Mouse (Mus musculus) hindbrain, embryonic 10.5 days (tissue): ENCODE measurements at regions not wholly inside any gene's neighbourhood (a gene's known extent, or its start where the extent isn't known, plus 50 kb on each side); places are given as distances from the start of the nearest gene placed in this dataset.
A peak's percentile ranks its signal among the peaks of the same experiment; 100 is the strongest.
"Not testable (repeated sequence)": the region's sequence is repeated elsewhere in the genome, so short reads cannot be mapped to it uniquely, and the experiment has no call there.

ENCODE experiments used
- DNase-seq: peaks from one replicate; pipeline ENCODE4 v3.0.0-alpha.2; 2017; ENCODE audit warnings: low spot score
- H3K27ac ChIP-seq: fragments of 300-500 bp; sonication (generic); 2 replicates; pipeline ENCODE4 v1.5.1; 2016; ENCODE audit warnings: mild to moderate bottlenecking, moderate library complexity
- H3K27me3 ChIP-seq: fragments of 300-500 bp; sonication (generic); 2 replicates; pipeline ENCODE4 v1.6.1; 2016; ENCODE audit warnings: mild to moderate bottlenecking; ENCODE audit not compliant: poor library complexity, insufficient read depth, severe bottlenecking
- H3K36me3 ChIP-seq: fragments of 300-500 bp; sonication (generic); 2 replicates; pipeline ENCODE4 v1.6.1; 2016; ENCODE audit warnings: mild to moderate bottlenecking, moderate library complexity
- H3K4me1 ChIP-seq: fragments of 300-500 bp; sonication (generic); replicated peaks from 2 replicates; pipeline ENCODE4 v1.6.1; 2016; ENCODE audit warnings: mild to moderate bottlenecking
- H3K4me3 ChIP-seq: fragments of 300-500 bp; sonication (generic); 2 replicates; pipeline ENCODE4 v1.5.1; 2016; ENCODE audit warnings: mild to moderate bottlenecking, moderate library complexity
- H3K9me3 ChIP-seq: fragments of 300-500 bp; sonication (generic); 2 replicates; pipeline ENCODE4 v1.6.1; 2016; ENCODE audit warnings: mild to moderate bottlenecking, moderate library complexity
- WGBS: fragments of 180-500 bp; shearing (Covaris S2); methylation state at CpG from one replicate; pipeline ENCODE4 v1.1.7; 2016; 5-methylcytosine and 5-hydroxymethylcytosine counted together

DNA sequence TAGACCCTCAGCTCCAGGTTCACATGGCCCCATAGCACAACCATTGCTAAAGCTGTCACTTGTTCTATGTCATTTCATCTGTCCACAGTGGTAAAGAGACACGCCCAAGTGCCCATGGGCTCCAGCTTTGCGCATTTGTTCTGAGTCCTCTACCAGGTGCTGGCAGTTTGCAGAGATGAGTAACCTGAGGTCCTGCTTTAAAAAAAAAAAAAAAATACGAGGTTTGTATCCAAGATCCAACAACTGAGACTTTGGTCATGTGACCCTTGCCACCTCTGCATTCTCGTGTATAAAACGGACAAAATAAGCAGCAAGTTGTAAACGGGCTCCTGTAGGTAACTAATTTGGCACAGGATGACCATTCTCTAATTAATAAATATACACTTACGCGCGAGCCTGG is 79.9 kb downstream of the Cpn2 start:
- H3K27me3 ChIP-seq = peaks cover 100% of the 10 kb centered on the region
- 55% methylated on average over 9 of the region's 9 CpGs for WGBS
- H3K4me1 ChIP-seq = peaks cover 60% of the 10 kb centered on the region
- H3K36me3 ChIP-seq = no peaks in the 10 kb centered on the region
- no peak for DNase-seq
- peak overlapping the region; percentile 50 for H3K4me3 ChIP-seq
- H3K9me3 ChIP-seq = no peaks in the 10 kb centered on the region
- H3K27ac ChIP-seq = peak overlapping the region; percentile 84

DNA sequence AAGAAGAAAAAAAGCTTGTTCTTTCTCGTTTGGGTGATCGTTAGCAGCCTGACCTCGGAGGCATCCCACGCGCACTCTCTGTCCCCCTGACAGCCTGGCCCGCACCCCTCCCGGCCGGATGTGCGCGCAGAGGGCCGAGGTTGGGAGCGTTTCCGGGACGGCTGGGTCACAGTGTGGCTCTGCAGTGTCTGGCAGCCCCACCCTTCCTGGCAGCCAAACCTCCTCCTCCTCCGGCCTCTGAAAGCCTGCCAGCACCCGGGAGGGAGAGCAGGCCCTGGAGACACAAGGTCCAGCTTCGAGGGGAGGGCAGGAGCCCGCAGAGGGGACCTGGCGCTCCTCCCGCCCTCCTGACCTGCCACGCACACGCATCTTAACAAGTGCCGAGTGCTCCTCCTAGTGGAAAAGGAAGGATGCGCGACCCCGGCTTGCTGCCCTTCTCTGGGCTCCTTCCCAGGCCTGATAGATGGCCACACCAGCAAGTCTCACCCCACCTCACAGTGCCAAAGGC is 79.3 kb downstream of the Cpn2 start:
- Histone ChIP-seq H3K27ac (peak overlapping the region; percentile 84), H3K4me3 (peak overlapping the region; percentile 50), H3K9me3 (no peaks in the 10 kb centered on the region), H3K27me3 (peaks cover 100% of the 10 kb centered on the region), H3K36me3 (no peaks in the 10 kb centered on the region), H3K4me1 (peaks cover 60% of the 10 kb centered on the region)
- under 1% methylated on average over 26 of the region's 26 CpGs for WGBS
- peak; percentile 85 for DNase-seq

GRCm38 (mm10) chr16:30188769-30189430 is 78.4 kb downstream of the Cpn2 start:
- DNase-seq = no peak
- Histone ChIP-seq H3K9me3 (no peaks in the 10 kb centered on the region), H3K36me3 (no peaks in the 10 kb centered on the region), H3K4me1 (peaks cover 68% of the 10 kb centered on the region), H3K27ac (0 out of 2 replicates have a peak overlapping the region, but pooled peaks have one; percentile 23), H3K4me3 (no peak overlapping the region), H3K27me3 (peaks cover 100% of the 10 kb centered on the region)
- WGBS = 53% methylated on average over 8 of the region's 8 CpGs

GRCm38 (mm10) chr16:30190351-30190750 is 76.9 kb downstream of the Cpn2 start:
- no peak overlapping the region for H3K4me3 ChIP-seq
- H3K36me3 ChIP-seq = no peaks in the 10 kb centered on the region
- no peak overlapping the region for H3K27ac ChIP-seq
- H3K9me3 ChIP-seq = no peaks in the 10 kb centered on the region
- peaks cover 65% of the 10 kb centered on the region for H3K4me1 ChIP-seq
- WGBS = 67% methylated on average over 11 of the region's 11 CpGs
- no peak for DNase-seq
- peaks cover 100% of the 10 kb centered on the region for H3K27me3 ChIP-seq

DNA sequence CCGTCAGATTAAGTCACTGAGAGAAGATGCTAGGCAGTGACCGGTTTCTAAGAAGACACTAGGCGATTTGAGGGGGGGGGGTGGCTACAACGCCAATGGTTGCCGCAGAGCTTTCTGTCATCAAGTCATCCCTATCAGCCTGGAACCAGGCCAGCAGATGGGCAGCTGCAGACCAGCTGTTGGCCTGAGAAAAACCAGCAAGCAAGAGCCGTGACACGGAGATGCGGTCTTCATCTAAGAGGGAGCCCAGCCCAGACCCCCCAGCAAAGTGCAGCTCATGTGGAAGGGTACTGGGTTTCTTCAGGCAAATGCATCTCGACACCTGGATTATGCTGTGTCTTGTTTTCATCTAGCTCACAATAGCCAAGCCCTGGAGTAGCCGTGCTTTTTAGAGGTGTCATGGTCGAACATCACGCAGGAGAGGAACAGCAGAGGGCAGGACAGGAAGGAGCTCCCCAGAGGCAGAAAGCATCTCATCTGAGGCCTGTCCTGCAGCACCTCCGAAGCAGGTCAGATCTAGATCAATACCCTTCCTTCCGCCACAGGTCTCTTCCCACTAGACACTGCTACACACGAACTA is 76.3 kb downstream of the Cpn2 start:
- Histone ChIP-seq H3K9me3 (no peaks in the 10 kb centered on the region), H3K27ac (no peak overlapping the region), H3K4me3 (no peak overlapping the region), H3K4me1 (peaks cover 58% of the 10 kb centered on the region), H3K27me3 (peaks cover 100% of the 10 kb centered on the region), H3K36me3 (no peaks in the 10 kb centered on the region)
- WGBS = 69% methylated on average over 15 of the region's 15 CpGs
- no peak for DNase-seq

DNA sequence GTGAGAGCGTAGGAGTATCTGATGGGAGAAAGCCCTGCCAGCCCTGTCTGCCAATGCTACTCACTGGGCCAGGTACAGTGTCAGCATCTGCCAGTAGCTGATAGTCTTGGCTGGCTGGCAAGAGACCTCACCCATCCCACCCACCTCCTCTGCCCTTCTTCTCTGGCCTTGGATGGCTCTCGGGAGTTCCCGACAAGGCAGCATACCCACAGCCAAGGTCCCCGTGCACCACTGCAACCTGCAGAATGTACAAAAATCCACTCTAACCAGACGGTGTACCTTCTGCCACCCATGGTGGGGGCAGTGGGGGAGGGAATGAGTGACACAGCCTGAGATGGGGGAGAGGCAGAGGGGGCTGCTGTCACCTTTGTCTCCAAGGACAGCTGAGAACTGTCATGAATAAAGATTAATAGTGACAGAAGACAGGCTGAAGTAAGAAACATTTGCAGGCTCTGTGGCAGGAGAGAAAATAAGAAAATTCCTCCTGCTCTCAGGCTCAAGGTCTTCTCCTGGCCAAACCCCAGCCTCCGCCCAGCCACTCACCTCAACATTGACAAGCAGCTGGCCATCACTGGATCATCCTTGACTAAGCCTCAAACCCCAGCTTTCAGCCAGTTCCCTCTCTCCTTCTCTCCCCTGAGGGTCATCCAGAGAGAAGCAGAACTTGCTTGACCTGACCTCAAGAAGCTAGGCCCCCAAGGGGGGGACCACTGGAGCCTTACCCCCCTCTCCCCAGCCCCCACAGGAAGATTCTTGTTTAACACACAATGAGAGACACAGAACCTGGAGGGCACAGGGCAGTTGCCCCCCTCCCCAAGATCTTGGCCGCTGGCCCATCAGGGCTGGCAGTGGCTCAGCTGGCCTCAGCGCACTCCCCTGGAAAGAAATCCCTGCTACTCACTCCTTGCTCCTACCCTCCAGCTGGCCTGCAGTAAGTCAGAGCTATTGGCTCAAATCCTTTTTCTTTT is 73.7 kb downstream of the Cpn2 start:
- Histone ChIP-seq H3K27me3 (peaks cover 100% of the 10 kb centered on the region), H3K4me3 (no peak overlapping the region), H3K9me3 (no peaks in the 10 kb centered on the region), H3K27ac (0 out of 2 replicates have a peak overlapping the region, but pooled peaks have one; percentile 8), H3K36me3 (no peaks in the 10 kb centered on the region), H3K4me1 (peaks cover 33% of the 10 kb centered on the region)
- DNase-seq = no peak
- WGBS = 59% methylated on average over 8 of the region's 8 CpGs

GRCm38 (mm10) chr16:30194836-30195235 is 72.5 kb downstream of the Cpn2 start:
- no peaks in the 10 kb centered on the region for H3K36me3 ChIP-seq
- H3K4me3 ChIP-seq = no peak overlapping the region
- 84% methylated on average over 7 of the region's 7 CpGs for WGBS
- no peak overlapping the region for H3K27ac ChIP-seq
- peaks cover 25% of the 10 kb centered on the region for H3K4me1 ChIP-seq
- 0 out of 2 replicates have a peak, but pooled peaks cover 4% of the 10 kb centered on the region for H3K9me3 ChIP-seq
- DNase-seq = no peak
- H3K27me3 ChIP-seq = peaks cover 99% of the 10 kb centered on the region

DNA sequence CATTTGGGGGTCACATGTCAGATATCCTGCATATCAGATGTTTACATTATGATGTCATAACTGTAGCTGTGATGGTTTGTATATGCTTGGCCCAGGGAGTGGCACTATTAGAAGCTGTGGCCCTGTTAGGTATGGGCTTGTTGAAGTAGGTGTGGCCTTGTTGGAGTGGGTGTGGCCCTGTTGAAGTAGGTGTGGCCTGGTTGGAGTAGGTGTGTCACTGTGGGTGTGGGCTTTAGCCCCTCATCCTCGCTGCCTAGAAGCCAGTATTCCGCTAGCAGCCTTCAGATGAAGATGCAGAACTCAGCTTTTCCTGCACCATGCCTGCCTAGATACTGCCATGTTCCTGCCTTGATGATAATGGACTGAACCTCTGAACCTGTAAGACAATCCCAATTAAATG is 71.4 kb downstream of the Cpn2 start:
- not testable (repeated sequence) for H3K4me3 ChIP-seq, H3K9me3 ChIP-seq, H3K27ac ChIP-seq, DNase-seq, H3K36me3 ChIP-seq
- WGBS = 93% methylated on average over 2 of the region's 2 CpGs
- peaks cover 99% of the 10 kb centered on the region for H3K27me3 ChIP-seq
- peaks cover 22% of the 10 kb centered on the region for H3K4me1 ChIP-seq

- H3K4me3 ChIP-seq = no peak overlapping the region
- no peak for DNase-seq
- WGBS = 81% methylated on average over 3 of the region's 3 CpGs
Observed at GRCm38 (mm10) chr16:30197351-30197750, 69.9 kb downstream of the Cpn2 start.

DNA sequence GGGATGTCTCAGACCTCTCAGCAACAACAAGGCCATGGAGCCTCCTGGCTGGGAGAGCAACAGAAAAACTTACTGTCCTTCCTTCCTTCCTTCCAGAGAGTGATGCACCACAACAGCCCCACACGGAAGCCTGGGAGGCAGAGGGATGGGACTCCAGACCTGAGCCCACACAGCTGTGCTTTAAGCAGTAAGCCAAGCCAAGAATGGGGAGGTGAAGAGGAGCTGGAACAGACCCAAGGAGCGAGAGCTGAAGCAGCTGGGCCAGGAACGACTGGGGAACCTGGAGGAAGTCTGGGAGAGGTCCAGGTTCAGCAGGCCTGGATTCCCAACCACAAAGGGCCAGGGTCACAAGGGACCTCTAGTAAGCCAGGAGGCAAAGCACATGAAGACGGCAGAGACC is 67.5 kb downstream of the Cpn2 start:
- Histone ChIP-seq H3K27me3 (peaks cover 87% of the 10 kb centered on the region), H3K27ac (no peak overlapping the region), H3K4me1 (peaks cover 9% of the 10 kb centered on the region), H3K36me3 (no peaks in the 10 kb centered on the region), H3K9me3 (peaks cover 8% of the 10 kb centered on the region; the same call in 1 of the 2 replicates), H3K4me3 (no peak overlapping the region)
- no peak for DNase-seq
- 76% methylated on average over 4 of the region's 4 CpGs for WGBS

More at GRCm38 (mm10) chr16:30197351-30197750, 69.9 kb downstream of the Cpn2 start:
- Histone ChIP-seq H3K9me3 (peaks cover 4% of the 10 kb centered on the region; the same call in 1 of the 2 replicates), H3K27ac (no peak overlapping the region), H3K27me3 (peaks cover 87% of the 10 kb centered on the region), H3K36me3 (no peaks in the 10 kb centered on the region), H3K4me1 (peaks cover 18% of the 10 kb centered on the region)

- 34% methylated on average over 4 of the region's 4 CpGs for WGBS
- Histone ChIP-seq H3K9me3 (peaks cover 8% of the 10 kb centered on the region), H3K27ac (no peak overlapping the region), H3K4me3 (no peak overlapping the region), H3K36me3 (no peaks in the 10 kb centered on the region), H3K27me3 (peaks cover 82% of the 10 kb centered on the region), H3K4me1 (peaks cover 33% of the 10 kb centered on the region)
- DNase-seq = no peak
Observed at GRCm38 (mm10) chr16:30204144-30204543, 63.2 kb downstream of the Cpn2 start.

DNA sequence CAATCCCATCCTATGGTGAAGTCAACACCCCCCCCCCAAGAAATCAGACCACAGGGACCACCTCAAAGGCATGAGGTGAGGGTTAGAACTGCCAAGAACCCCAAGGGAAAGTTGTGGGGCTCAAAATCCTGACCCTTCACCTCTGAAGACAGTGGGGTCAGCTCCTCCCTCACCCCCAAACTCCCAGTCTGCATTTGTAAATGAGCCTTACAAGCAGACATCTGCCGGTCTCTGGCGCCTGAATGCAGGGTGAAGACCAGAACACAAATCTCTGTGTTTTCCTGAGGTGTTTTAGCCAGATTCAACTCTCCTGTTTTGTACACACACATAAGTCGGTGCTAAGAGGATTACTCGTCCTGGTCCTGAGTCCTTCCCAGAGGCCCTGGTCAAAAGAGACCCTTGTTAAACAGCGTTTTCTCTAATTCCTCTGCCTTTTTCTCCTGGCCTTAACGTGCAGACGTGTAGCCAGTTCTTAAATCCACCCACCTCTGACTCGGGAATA is 61.9 kb downstream of the Cpn2 start:
- no peaks in the 10 kb centered on the region for H3K36me3 ChIP-seq
- H3K27me3 ChIP-seq = peaks cover 80% of the 10 kb centered on the region
- H3K27ac ChIP-seq = peak overlapping the region; percentile 62
- peak overlapping the region; percentile 28 for H3K4me3 ChIP-seq
- peaks cover 33% of the 10 kb centered on the region for H3K4me1 ChIP-seq
- peaks cover 10% of the 10 kb centered on the region for H3K9me3 ChIP-seq
- WGBS = 1% methylated on average over 8 of the region's 8 CpGs
- no peak for DNase-seq
